Mouse (Mus musculus): ENCODE results near the gene Epb41l1. TPM values are rescaled to one million over a fixed set of nuclear protein-coding genes. Genes with fewer than 3 reads are reported as not detected.

Epb41l1 gene
- total and polyA plus RNA-seq, 3 experiments, result 7.3 to 8.2 (median 7.6) TPM

DNA sequence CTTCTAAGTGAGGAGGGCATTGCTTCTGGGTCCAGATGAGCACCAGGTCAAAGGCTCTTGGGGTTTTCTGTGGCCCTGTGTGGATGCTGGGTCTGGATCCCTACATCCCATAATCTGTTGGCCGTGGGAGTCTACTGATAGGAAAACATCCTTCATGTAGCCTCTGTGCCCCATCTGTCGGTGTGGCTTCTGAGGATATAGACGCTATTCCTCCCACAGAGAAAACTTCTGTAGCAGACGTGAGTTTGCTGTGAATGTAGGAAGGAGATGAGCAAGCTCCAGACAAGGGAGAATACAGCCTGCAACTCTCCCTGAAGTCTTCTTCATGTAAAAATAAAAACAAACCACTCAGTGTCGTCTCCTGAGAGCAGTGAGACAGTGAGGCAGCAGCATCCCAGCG is 97.6 kb downstream of the Epb41l1 start:
- 63% methylated on average over 6 of the region's 6 CpGs for WGBS
- Histone ChIP-seq H3K9ac (ENCODE audit: low read depth, low read length) (no peak overlapping the region), H3K4me3 (no peak overlapping the region), H3K36me3 (ENCODE audit: control insufficient read depth, insufficient read depth, low read length) (no peaks in the 10 kb centered on the region), H3K79me2 (replicated peaks; ENCODE audit: control insufficient read depth, insufficient read depth, low read length) (no peaks in the 10 kb centered on the region), H3K27ac (no peak overlapping the region), H3K27me3 (ENCODE audit: control insufficient read depth, insufficient read depth, low read length) (no peaks in the 10 kb centered on the region), H3K4me1 (ENCODE audit: control insufficient read depth, insufficient read depth, low read length) (no peaks in the 10 kb centered on the region)
- TF ChIP-seq CTCF (IDR thresholded peaks at IDR 0.05), result no peak
- no peak for TF ChIP-seq POLR2A (IDR thresholded peaks at IDR 0.05; ENCODE audit: insufficient read depth, low read depth, low read length)
- TF ChIP-seq EP300 (IDR thresholded peaks at IDR 0.05; ENCODE audit: insufficient read depth, low read depth, low read length), result no peak
- intact Hi-C loops (cut with DNase I), result no loop called here
- no peak for DNase-seq

GRCm38 (mm10) chr2:156519584-156519983 is 98.9 kb downstream of the Epb41l1 start:
- no peak for TF ChIP-seq EP300 (IDR thresholded peaks at IDR 0.05; ENCODE audit: insufficient read depth, low read depth, low read length)
- no peak for TF ChIP-seq POLR2A (IDR thresholded peaks at IDR 0.05; ENCODE audit: insufficient read depth, low read depth, low read length)
- TF ChIP-seq CTCF (IDR thresholded peaks at IDR 0.05), result no peak
- no peaks in the 10 kb centered on the region for H3K79me2 ChIP-seq (replicated peaks; ENCODE audit: control insufficient read depth, insufficient read depth, low read length)
- no peak for DNase-seq
- WGBS, result 86% methylated on average over 5 of the region's 5 CpGs
- H3K36me3 ChIP-seq (ENCODE audit: control insufficient read depth, insufficient read depth, low read length), result no peaks in the 10 kb centered on the region
- H3K4me3 ChIP-seq, result no peak overlapping the region
- no peaks in the 10 kb centered on the region for H3K4me1 ChIP-seq (ENCODE audit: control insufficient read depth, insufficient read depth, low read length)
- H3K27me3 ChIP-seq (ENCODE audit: control insufficient read depth, insufficient read depth, low read length), result no peaks in the 10 kb centered on the region
- H3K27ac ChIP-seq, result no peak overlapping the region
- no peak overlapping the region for H3K9ac ChIP-seq (ENCODE audit: low read depth, low read length)
- intact Hi-C loops (cut with DNase I), result no loop called here

DNA sequence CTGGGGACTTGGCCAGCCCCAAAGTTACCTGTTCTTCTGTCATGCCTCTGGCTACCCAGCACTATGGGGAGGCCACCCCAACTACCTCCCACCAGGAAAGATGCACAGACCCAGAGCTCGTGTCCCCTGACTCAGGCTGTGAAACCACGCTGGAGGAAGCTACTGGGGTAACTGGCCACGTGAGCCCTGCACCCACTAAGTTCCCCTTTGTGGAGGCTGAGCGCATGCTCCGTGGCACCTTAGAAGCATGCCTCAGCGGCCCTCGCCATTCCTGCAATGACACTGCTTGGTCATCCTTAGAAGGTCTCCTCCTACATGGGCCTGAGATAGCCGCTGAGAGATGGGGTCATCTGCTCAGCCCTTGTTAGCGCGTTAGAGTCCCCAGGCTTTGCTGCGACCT is 102.3 kb downstream of the Epb41l1 start:
- intact Hi-C loops (cut with DNase I), result no loop called here
- Histone ChIP-seq H3K9ac (ENCODE audit: low read depth, low read length) (no peak overlapping the region), H3K4me1 (ENCODE audit: control insufficient read depth, insufficient read depth, low read length) (no peaks in the 10 kb centered on the region), H3K36me3 (ENCODE audit: control insufficient read depth, insufficient read depth, low read length) (no peaks in the 10 kb centered on the region), H3K4me3 (no peak overlapping the region), H3K79me2 (replicated peaks; ENCODE audit: control insufficient read depth, insufficient read depth, low read length) (no peaks in the 10 kb centered on the region), H3K27ac (no peak overlapping the region), H3K27me3 (ENCODE audit: control insufficient read depth, insufficient read depth, low read length) (no peaks in the 10 kb centered on the region)
- TF ChIP-seq POLR2A (IDR thresholded peaks at IDR 0.05; ENCODE audit: insufficient read depth, low read depth, low read length) (no peak), EP300 (IDR thresholded peaks at IDR 0.05; ENCODE audit: insufficient read depth, low read depth, low read length) (no peak), CTCF (IDR thresholded peaks at IDR 0.05) (no peak)
- DNase-seq, result peak in 1 of 2 experiments; percentile 17
- 86% methylated on average over 11 of the region's 11 CpGs for WGBS

DNA sequence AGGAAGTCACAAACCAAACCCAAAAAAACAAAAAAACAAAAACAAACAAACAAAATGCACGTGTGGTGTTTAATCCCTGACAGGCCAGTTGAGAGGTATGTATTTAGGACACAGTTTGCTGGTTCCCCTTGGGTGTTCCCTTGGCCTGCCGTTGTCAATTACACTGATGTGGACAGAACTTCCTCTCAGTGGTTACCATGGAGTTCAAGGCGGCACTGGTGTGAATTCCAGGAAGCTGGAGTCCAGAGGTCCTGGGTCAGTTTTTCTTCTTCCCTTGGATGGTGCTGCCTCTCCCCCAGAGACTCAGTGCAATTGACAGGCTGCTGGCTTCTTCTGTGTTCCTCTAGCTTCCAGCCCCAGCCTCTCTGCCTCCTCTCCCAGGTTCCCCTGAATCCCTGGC is 103.4 kb downstream of the Epb41l1 start:
- intact Hi-C loops (cut with DNase I), result no loop called here
- no peaks in the 10 kb centered on the region for H3K4me1 ChIP-seq (ENCODE audit: control insufficient read depth, insufficient read depth, low read length)
- H3K9ac ChIP-seq (ENCODE audit: low read depth, low read length), result no peak overlapping the region
- TF ChIP-seq CTCF (IDR thresholded peaks at IDR 0.05) (no peak), EP300 (IDR thresholded peaks at IDR 0.05; ENCODE audit: insufficient read depth, low read depth, low read length) (no peak), POLR2A (IDR thresholded peaks at IDR 0.05; ENCODE audit: insufficient read depth, low read depth, low read length) (no peak)
- H3K27me3 ChIP-seq (ENCODE audit: control insufficient read depth, insufficient read depth, low read length), result no peaks in the 10 kb centered on the region
- peak in 1 of 2 experiments; percentile 11 for DNase-seq
- no peaks in the 10 kb centered on the region for H3K36me3 ChIP-seq (ENCODE audit: control insufficient read depth, insufficient read depth, low read length)
- no peak overlapping the region for H3K4me3 ChIP-seq
- no peak overlapping the region for H3K27ac ChIP-seq
- H3K79me2 ChIP-seq (replicated peaks; ENCODE audit: control insufficient read depth, insufficient read depth, low read length), result no peaks in the 10 kb centered on the region
- WGBS, result 28% methylated on average over 3 of the region's 3 CpGs

DNA sequence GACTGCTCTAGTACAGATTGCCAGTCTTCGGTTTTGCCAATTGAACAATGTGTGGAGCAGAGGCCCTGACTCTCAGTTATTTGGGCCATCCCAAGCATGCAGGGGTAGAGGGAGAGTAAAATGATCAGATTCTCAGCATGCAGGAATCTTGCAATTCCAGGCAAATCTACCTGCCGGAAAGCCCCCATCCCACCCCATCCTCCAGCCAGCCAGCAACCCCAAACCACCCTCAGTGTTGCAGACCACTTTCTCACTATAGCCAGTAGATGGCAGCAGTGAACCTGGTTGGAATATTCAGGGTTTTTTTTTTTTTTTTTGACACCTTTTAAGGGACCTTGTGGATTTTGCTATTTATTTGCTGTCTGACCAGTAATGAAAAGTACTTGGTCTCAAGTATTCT is 109.0 kb downstream of the Epb41l1 start:
- intact Hi-C loops (cut with DNase I), result loop anchor here (1.0 kb wide), 1 partner anchor 176 kb away; no protein-coding TSS in a partner anchor
- Histone ChIP-seq H3K27ac (no peak overlapping the region), H3K79me2 (replicated peaks; ENCODE audit: control insufficient read depth, insufficient read depth, low read length) (no peaks in the 10 kb centered on the region), H3K27me3 (ENCODE audit: control insufficient read depth, insufficient read depth, low read length) (no peaks in the 10 kb centered on the region), H3K36me3 (ENCODE audit: control insufficient read depth, insufficient read depth, low read length) (no peaks in the 10 kb centered on the region), H3K4me1 (ENCODE audit: control insufficient read depth, insufficient read depth, low read length) (no peaks in the 10 kb centered on the region), H3K9ac (ENCODE audit: low read depth, low read length) (no peak overlapping the region), H3K4me3 (no peak overlapping the region)
- 58% methylated on average over 2 of the region's 2 CpGs for WGBS
- TF ChIP-seq CTCF (IDR thresholded peaks at IDR 0.05), result peak; percentile 91
- no peak for TF ChIP-seq EP300 (IDR thresholded peaks at IDR 0.05; ENCODE audit: insufficient read depth, low read depth, low read length)
- DNase-seq, result peak in 1 of 2 experiments; percentile 26

GRCm38 (mm10) chr2:156533160-156533559 is 112.5 kb downstream of the Epb41l1 start:
- no peak overlapping the region for H3K4me3 ChIP-seq
- H3K27me3 ChIP-seq (ENCODE audit: control insufficient read depth, insufficient read depth, low read length), result no peaks in the 10 kb centered on the region
- TF ChIP-seq EP300 (IDR thresholded peaks at IDR 0.05; ENCODE audit: insufficient read depth, low read depth, low read length) (no peak), POLR2A (IDR thresholded peaks at IDR 0.05; ENCODE audit: insufficient read depth, low read depth, low read length) (no peak), CTCF (IDR thresholded peaks at IDR 0.05) (no peak)
- H3K4me1 ChIP-seq (ENCODE audit: control insufficient read depth, insufficient read depth, low read length), result no peaks in the 10 kb centered on the region
- no peak for DNase-seq
- 65% methylated on average over 2 of the region's 2 CpGs for WGBS
- H3K36me3 ChIP-seq (ENCODE audit: control insufficient read depth, insufficient read depth, low read length), result no peaks in the 10 kb centered on the region
- intact Hi-C loops (cut with DNase I), result no loop called here
- no peaks in the 10 kb centered on the region for H3K79me2 ChIP-seq (replicated peaks; ENCODE audit: control insufficient read depth, insufficient read depth, low read length)
- no peak overlapping the region for H3K9ac ChIP-seq (ENCODE audit: low read depth, low read length)
- H3K27ac ChIP-seq, result no peak overlapping the region

Measured in heart, adult 2 months (tissue).